Mouse (Mus musculus) embryonic fibroblast, embryonic 13.5 days (primary cell): ENCODE measurements around the gene Cd5l. TPM values are rescaled to one million over a fixed set of nuclear protein-coding genes. Genes with fewer than 3 reads are reported as not detected.

Source experiments
- H3K27ac ChIP-seq: 2 replicates; pipeline ENCODE4 v1.5.1; 2012; ENCODE audit warnings: low read length, control low read depth, inconsistent platforms; ENCODE audit not compliant: insufficient read depth
- H3K4me1 ChIP-seq: 2 replicates; pipeline ENCODE4 v1.6.1; 2011; ENCODE audit warnings: low read length; ENCODE audit not compliant: control insufficient read depth, insufficient read depth
- H3K4me3 ChIP-seq: 2 replicates; pipeline ENCODE4 v1.5.1; 2011; ENCODE audit warnings: mild to moderate bottlenecking, control low read depth, low read length; ENCODE audit not compliant: insufficient read depth
- CTCF ChIP-seq: IDR thresholded peaks from 2 replicates; pipeline ENCODE4 v1.5.1; 2011; ENCODE audit warnings: mild to moderate bottlenecking, control low read depth, low read length, moderate library complexity, borderline replicate concordance; ENCODE audit not compliant: insufficient read depth
- POLR2A ChIP-seq: IDR thresholded peaks from 2 replicates; pipeline ENCODE4 v1.6.1; 2011; ENCODE audit warnings: low read depth, mild to moderate bottlenecking, control low read depth, low read length, moderate library complexity
- polyA plus RNA-seq: library from polyadenylated mRNA; stranded (reverse); fragments of >200 nt; gene quantifications from 2 replicates; pipeline ENCODE4 v1.2.4, GENCODE M21; 2011; ENCODE audit warnings: low read depth; ENCODE audit not compliant: missing spikeins, insufficient read length

The Cd5l gene
- polyA plus RNA-seq, 1 experiment: not detected

DNA sequence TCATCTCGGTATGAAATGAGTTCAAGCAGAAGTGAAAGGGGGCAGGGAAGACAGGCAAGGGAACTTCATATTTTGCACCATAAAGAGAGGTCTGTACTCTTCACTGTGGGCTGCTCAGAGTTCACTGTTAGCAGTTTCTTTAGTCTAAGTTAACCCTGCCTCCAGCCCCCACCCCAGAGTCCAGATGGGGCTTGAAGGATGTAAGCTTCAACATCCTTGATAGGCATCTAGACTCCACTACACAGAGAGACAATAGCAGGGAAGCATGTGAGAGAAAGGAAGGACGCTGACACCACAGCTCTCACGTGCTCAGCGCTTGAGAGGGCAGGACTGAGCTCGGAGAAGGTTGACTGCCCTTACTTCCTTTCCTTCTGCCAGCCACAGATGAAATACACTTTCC lies 43.6 kb downstream of the Cd5l start:
- Histone ChIP-seq H3K4me1 (no peaks in the 10 kb centered on the region), H3K27ac (no peak overlapping the region), H3K4me3 (no peak overlapping the region)
- TF ChIP-seq CTCF (no peak), POLR2A (no peak)

DNA sequence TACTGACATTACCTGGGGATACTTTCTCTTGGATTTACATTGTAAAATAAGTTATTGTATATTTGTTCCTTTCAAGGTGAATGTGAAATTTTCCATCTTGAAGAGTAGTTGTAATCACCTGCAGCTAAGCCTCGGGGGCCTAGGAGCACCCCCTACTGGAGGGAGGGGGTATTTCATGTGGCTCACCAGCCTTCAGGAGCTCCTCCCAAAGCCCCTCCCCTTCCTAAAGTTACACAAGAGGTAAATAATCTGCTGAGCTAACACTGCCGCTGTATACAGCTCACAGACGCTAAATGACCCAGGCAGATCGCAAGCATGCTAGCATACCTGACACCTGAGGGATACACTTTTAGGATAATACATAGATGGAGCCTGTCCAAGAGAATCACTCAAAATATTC lies 50.5 kb downstream of the Cd5l start:
- Histone ChIP-seq H3K4me3 (no peak overlapping the region), H3K4me1 (no peaks in the 10 kb centered on the region)
- TF ChIP-seq POLR2A (no peak), CTCF (no peak)

DNA sequence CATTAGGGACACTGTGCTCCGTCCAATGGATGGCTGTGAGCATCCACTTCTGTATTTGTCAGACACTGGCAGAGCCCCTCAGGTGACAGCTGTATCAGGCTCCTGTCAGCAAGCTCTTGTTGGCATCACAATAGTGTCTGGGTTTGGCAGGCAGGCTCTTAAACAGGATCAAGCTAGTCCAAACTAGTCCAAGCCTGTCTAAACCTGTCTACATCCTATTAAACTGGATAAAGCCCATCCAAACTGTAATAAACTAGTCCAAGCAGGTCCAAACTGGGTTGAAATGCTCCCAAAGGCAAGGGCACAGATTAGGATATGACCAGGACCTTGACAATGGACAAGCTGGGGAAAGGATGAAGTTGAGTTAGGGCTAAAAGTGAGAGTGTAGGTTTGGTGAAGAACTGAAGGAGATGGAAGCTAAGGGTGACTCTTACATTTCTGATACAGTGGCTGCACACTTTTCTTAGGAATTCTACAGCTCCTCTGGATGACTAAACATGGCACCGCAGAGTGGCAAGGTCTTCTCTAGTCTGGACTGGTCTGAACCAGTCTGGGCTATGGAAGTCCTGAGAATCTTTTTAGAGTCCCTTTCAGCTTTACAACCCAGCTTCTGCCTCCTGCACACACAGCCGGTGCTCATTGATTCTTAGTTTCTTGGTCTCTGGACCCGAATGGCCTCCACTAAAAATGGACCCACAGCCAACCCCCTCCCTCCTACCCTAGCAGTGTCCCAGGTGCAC lies 51.7 kb downstream of the Cd5l start:
- no peak for TF ChIP-seq POLR2A
- no peak for TF ChIP-seq CTCF
- Histone ChIP-seq H3K4me1 (no peaks in the 10 kb centered on the region), H3K4me3 (no peak overlapping the region), H3K27ac (no peak overlapping the region)

More for the DNA sequence above, 50.5 kb downstream of the Cd5l start:
- no peak overlapping the region for H3K27ac ChIP-seq

DNA sequence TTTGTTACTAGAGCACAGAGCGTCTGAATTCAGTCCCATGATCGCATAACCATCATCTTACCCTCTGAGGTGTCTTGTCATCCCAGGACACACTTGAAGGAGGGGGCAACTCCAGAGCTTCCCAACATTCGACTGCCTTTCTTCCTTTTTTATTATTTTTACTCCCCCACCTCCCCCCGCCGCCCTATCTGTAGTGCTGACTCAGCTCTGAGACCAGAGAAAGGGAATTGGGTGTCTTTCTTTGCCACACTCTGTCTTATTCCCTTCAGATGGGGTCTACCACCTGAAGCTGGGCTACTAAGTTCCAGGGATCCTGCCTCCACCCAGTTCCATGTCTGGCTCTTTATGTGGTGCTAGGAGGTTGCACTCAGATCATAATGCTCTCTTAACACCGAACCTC lies 52.9 kb downstream of the Cd5l start:
- no peak for TF ChIP-seq POLR2A
- no peak for TF ChIP-seq CTCF
- H3K4me3 ChIP-seq: no peak overlapping the region

DNA sequence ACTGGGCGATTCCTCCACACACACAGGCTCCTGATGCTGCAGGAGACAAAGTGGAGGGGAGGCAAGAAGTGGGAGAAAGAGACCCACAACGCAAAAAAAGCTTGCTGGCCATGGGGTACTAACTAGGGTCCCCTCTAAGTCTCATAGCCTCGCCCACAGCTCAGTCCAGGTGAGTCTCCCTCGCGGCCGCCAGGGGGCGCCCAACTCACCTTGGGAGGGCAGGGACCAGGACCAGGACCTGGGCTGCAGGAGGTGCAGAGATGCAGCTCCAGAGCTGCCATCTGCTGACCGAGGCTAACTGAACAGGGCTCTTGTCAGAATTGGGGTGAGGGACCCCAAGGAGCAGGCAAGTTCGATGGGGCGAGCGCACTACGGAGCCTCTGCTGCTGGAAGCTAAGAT lies 53.5 kb downstream of the Cd5l start:
- no peaks in the 10 kb centered on the region for H3K4me1 ChIP-seq
- TF ChIP-seq POLR2A (no peak), CTCF (peak; percentile 60)
- H3K27ac ChIP-seq: no peak overlapping the region
- no peak overlapping the region for H3K4me3 ChIP-seq

More for the DNA sequence above, 52.9 kb downstream of the Cd5l start:
- Histone ChIP-seq H3K27ac (no peak overlapping the region), H3K4me1 (no peaks in the 10 kb centered on the region)

DNA sequence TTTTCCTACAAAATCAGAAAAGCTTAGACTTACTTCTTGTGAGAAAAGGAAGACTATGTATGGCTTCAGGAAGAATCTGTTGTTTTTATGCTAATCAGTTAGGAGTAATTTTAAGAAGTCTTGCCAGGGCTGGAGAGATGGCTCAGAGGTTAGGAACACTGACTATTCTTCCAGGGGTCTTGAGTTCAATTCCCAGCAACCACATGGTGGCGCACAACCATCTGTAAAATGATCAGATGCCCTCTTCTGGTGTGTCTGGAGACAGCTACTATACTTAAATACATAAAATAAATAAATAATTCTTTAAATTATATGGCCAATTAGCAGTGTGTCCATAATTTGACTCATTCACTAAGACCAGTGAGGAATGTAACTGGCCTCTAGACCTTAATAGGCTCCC lies 63.0 kb downstream of the Cd5l start:
- TF ChIP-seq POLR2A (no peak), CTCF (no peak)
- H3K27ac ChIP-seq: no peak overlapping the region
- H3K4me1 ChIP-seq: no peaks in the 10 kb centered on the region
- H3K4me3 ChIP-seq: no peak overlapping the region

Other genes starting within 250 kb of the Cd5l start
- 89.7 and 101 TPM in 2 replicates for gene Kirrel, start 183.1 kb upstream of the Cd5l start, polyA plus RNA-seq
- gene Fcrls, start 94.1 kb upstream of the Cd5l start, polyA plus RNA-seq: 5.3 TPM in 1 of 2 replicates, not detected in the other
- gene Fcrl1, start 18.5 kb downstream of the Cd5l start, polyA plus RNA-seq: not detected in 2 replicates
- not detected in 2 replicates for gene Fcrl5, start 77.9 kb downstream of the Cd5l start, polyA plus RNA-seq
- gene Etv3, start 167.5 kb downstream of the Cd5l start, polyA plus RNA-seq: 10.8 and 10.9 TPM in 2 replicates